Mouse (Mus musculus) thymus, postnatal 4 days (tissue): ENCODE measurements around the gene Trpm3.

Source experiments
- DNase-seq: peaks from one replicate; pipeline ENCODE4 v3.0.0; 2021

Trpm3 gene

GRCm38 (mm10) chr19:22503469-22503868 is 364.6 kb downstream of the Trpm3 start:
- no peak for DNase-seq

GRCm38 (mm10) chr19:22518508-22518907 is 379.7 kb downstream of the Trpm3 start:
- no peak for DNase-seq

- no peak for DNase-seq
These were observed 389.1 kb downstream of the Trpm3 start for GRCm38 (mm10) chr19:22527944-22528343.

GRCm38 (mm10) chr19:22542990-22543709 is 404.3 kb downstream of the Trpm3 start:
- DNase-seq = no peak

- peak; percentile 60 for DNase-seq
These were observed 413.3 kb downstream of the Trpm3 start for GRCm38 (mm10) chr19:22552179-22552578.

- no peak for DNase-seq
These were observed 415.6 kb downstream of the Trpm3 start for GRCm38 (mm10) chr19:22554421-22554941.

- no peak for DNase-seq
These were observed 433.6 kb downstream of the Trpm3 start for GRCm38 (mm10) chr19:22572396-22572795.

- DNase-seq = no peak
These were observed 434.0 kb downstream of the Trpm3 start for GRCm38 (mm10) chr19:22572849-22573248.

GRCm38 (mm10) chr19:22582120-22582745 is 443.4 kb downstream of the Trpm3 start:
- DNase-seq = no peak

GRCm38 (mm10) chr19:22594492-22594891 is 455.6 kb downstream of the Trpm3 start:
- no peak for DNase-seq

GRCm38 (mm10) chr19:22595246-22595645 is 456.4 kb downstream of the Trpm3 start:
- no peak for DNase-seq

- DNase-seq = no peak
These were observed 457.9 kb downstream of the Trpm3 start for GRCm38 (mm10) chr19:22596715-22597114.

- DNase-seq = no peak
These were observed 465.5 kb downstream of the Trpm3 start for GRCm38 (mm10) chr19:22604322-22604721.

GRCm38 (mm10) chr19:22607985-22608684 is 469.3 kb downstream of the Trpm3 start:
- no peak for DNase-seq

- DNase-seq = no peak
These were observed 472.8 kb downstream of the Trpm3 start for GRCm38 (mm10) chr19:22611621-22612020.

- DNase-seq = no peak
These were observed 476.5 kb downstream of the Trpm3 start for GRCm38 (mm10) chr19:22615367-22615766.

- no peak for DNase-seq
These were observed 486.1 kb downstream of the Trpm3 start for GRCm38 (mm10) chr19:22624801-22625513.

GRCm38 (mm10) chr19:22628878-22629277 is 490.0 kb downstream of the Trpm3 start:
- no peak for DNase-seq

GRCm38 (mm10) chr19:22631316-22631715 is 492.5 kb downstream of the Trpm3 start:
- no peak for DNase-seq

- DNase-seq = no peak
These were observed 496.8 kb downstream of the Trpm3 start for GRCm38 (mm10) chr19:22635635-22636034.

GRCm38 (mm10) chr19:22637786-22638185 is 498.9 kb downstream of the Trpm3 start:
- DNase-seq = no peak

GRCm38 (mm10) chr19:22638394-22638954 is 499.6 kb downstream of the Trpm3 start:
- no peak for DNase-seq

GRCm38 (mm10) chr19:22642124-22642523 is 503.3 kb downstream of the Trpm3 start:
- no peak for DNase-seq
